Mouse (Mus musculus): Measurements from ENCODE around the gene Cacna1g. TPM values are rescaled to one million over a fixed set of nuclear protein-coding genes. Genes with fewer than 3 reads are reported as not detected.
"Not testable (repeated sequence)": the region's sequence is repeated elsewhere in the genome, so short reads cannot be mapped to it uniquely, and the experiment has no call there.

Cacna1g gene
- polyA plus RNA-seq, 1 experiment = 38.9 TPM

GRCm38 (mm10) chr11:94400996-94401395 lies 73.0 kb downstream of the Cacna1g start:
- Histone ChIP-seq H3K4me3 (ENCODE audit: insufficient read depth, low read length) (no peak overlapping the region), H3K4me1 (ENCODE audit: control insufficient read depth, insufficient read depth, low read length) (no peaks in the 10 kb centered on the region), H3K27ac (ENCODE audit: insufficient read depth, low read length) (no peak overlapping the region)
- no peak for TF ChIP-seq CTCF (IDR thresholded peaks at IDR 0.05; ENCODE audit: borderline replicate concordance, insufficient read depth, low read length)
- no peak for TF ChIP-seq POLR2A (IDR thresholded peaks at IDR 0.05; ENCODE audit: low read depth, low read length)

- Histone ChIP-seq H3K27ac (ENCODE audit: insufficient read depth, low read length) (no peak overlapping the region), H3K4me1 (ENCODE audit: control insufficient read depth, insufficient read depth, low read length) (no peaks in the 10 kb centered on the region; the same call in 1 of the 2 replicates), H3K4me3 (ENCODE audit: insufficient read depth, low read length) (no peak overlapping the region)
- TF ChIP-seq CTCF (IDR thresholded peaks at IDR 0.05; ENCODE audit: borderline replicate concordance, insufficient read depth, low read length) (no peak), POLR2A (IDR thresholded peaks at IDR 0.05; ENCODE audit: low read depth, low read length) (no peak)
Observed at GRCm38 (mm10) chr11:94394107-94394506, 79.9 kb downstream of the Cacna1g start.

GRCm38 (mm10) chr11:94393490-94393889 lies 80.5 kb downstream of the Cacna1g start:
- H3K4me1 ChIP-seq (ENCODE audit: control insufficient read depth, insufficient read depth, low read length); H3K27ac ChIP-seq (ENCODE audit: insufficient read depth, low read length); H3K4me3 ChIP-seq (ENCODE audit: insufficient read depth, low read length): not testable (repeated sequence)

- Histone ChIP-seq H3K4me3 (ENCODE audit: insufficient read depth, low read length) (peak within 1 kb of the TSS; percentile 3; the same call in 1 of the 2 replicates), H3K4me1 (ENCODE audit: control insufficient read depth, insufficient read depth, low read length) (no peaks in the 10 kb centered on the region; the same call in 1 of the 2 replicates), H3K27ac (ENCODE audit: insufficient read depth, low read length) (no peak within 1 kb of the TSS)
- TF ChIP-seq POLR2A (IDR thresholded peaks at IDR 0.05; ENCODE audit: low read depth, low read length) (no peak), CTCF (IDR thresholded peaks at IDR 0.05; ENCODE audit: borderline replicate concordance, insufficient read depth, low read length) (no peak)
Observed at GRCm38 (mm10) chr11:94392672-94393109, 81.3 kb downstream of the Cacna1g start, which contains the start of gene Abcc3. Gene Abcc3, minus strand, starts transcription at chr11:94392997.

GRCm38 (mm10) chr11:94391661-94392060 lies 82.3 kb downstream of the Cacna1g start:
- TF ChIP-seq CTCF (IDR thresholded peaks at IDR 0.05; ENCODE audit: borderline replicate concordance, insufficient read depth, low read length) (no peak), POLR2A (IDR thresholded peaks at IDR 0.05; ENCODE audit: low read depth, low read length) (no peak)

GRCm38 (mm10) chr11:94390825-94391224 lies 83.2 kb downstream of the Cacna1g start:
- H3K4me3 ChIP-seq (ENCODE audit: insufficient read depth, low read length) = no peak overlapping the region
- TF ChIP-seq POLR2A (IDR thresholded peaks at IDR 0.05; ENCODE audit: low read depth, low read length) (no peak), CTCF (IDR thresholded peaks at IDR 0.05; ENCODE audit: borderline replicate concordance, insufficient read depth, low read length) (no peak)
- H3K4me1 ChIP-seq (ENCODE audit: control insufficient read depth, insufficient read depth, low read length) = peaks cover 2% of the 10 kb centered on the region
- no peak overlapping the region for H3K27ac ChIP-seq (ENCODE audit: insufficient read depth, low read length)

More at GRCm38 (mm10) chr11:94391661-94392060, 82.3 kb downstream of the Cacna1g start:
- no peak overlapping the region for H3K27ac ChIP-seq (ENCODE audit: insufficient read depth, low read length)
- no peak overlapping the region for H3K4me3 ChIP-seq (ENCODE audit: insufficient read depth, low read length)
- H3K4me1 ChIP-seq (ENCODE audit: control insufficient read depth, insufficient read depth, low read length) = peaks cover 1% of the 10 kb centered on the region

GRCm38 (mm10) chr11:94389724-94390396 lies 84.1 kb downstream of the Cacna1g start:
- no peak overlapping the region for H3K4me3 ChIP-seq (ENCODE audit: insufficient read depth, low read length)
- TF ChIP-seq CTCF (IDR thresholded peaks at IDR 0.05; ENCODE audit: borderline replicate concordance, insufficient read depth, low read length) (no peak), POLR2A (IDR thresholded peaks at IDR 0.05; ENCODE audit: low read depth, low read length) (no peak)
- H3K4me1 ChIP-seq (ENCODE audit: control insufficient read depth, insufficient read depth, low read length) = peaks cover 2% of the 10 kb centered on the region
- H3K27ac ChIP-seq (ENCODE audit: insufficient read depth, low read length) = no peak overlapping the region

GRCm38 (mm10) chr11:94389021-94389420 lies 85.0 kb downstream of the Cacna1g start:
- TF ChIP-seq CTCF (IDR thresholded peaks at IDR 0.05; ENCODE audit: borderline replicate concordance, insufficient read depth, low read length) (no peak), POLR2A (IDR thresholded peaks at IDR 0.05; ENCODE audit: low read depth, low read length) (no peak)
- no peak overlapping the region for H3K4me3 ChIP-seq (ENCODE audit: insufficient read depth, low read length)
- H3K27ac ChIP-seq (ENCODE audit: insufficient read depth, low read length) = no peak overlapping the region
- peaks cover 2% of the 10 kb centered on the region for H3K4me1 ChIP-seq (ENCODE audit: control insufficient read depth, insufficient read depth, low read length)

GRCm38 (mm10) chr11:94387756-94388155 lies 86.2 kb downstream of the Cacna1g start:
- TF ChIP-seq POLR2A (IDR thresholded peaks at IDR 0.05; ENCODE audit: low read depth, low read length) (no peak), CTCF (IDR thresholded peaks at IDR 0.05; ENCODE audit: borderline replicate concordance, insufficient read depth, low read length) (no peak)
- H3K4me3 ChIP-seq (ENCODE audit: insufficient read depth, low read length) = no peak overlapping the region
- peaks cover 2% of the 10 kb centered on the region for H3K4me1 ChIP-seq (ENCODE audit: control insufficient read depth, insufficient read depth, low read length)
- no peak overlapping the region for H3K27ac ChIP-seq (ENCODE audit: insufficient read depth, low read length)

- TF ChIP-seq CTCF (IDR thresholded peaks at IDR 0.05; ENCODE audit: borderline replicate concordance, insufficient read depth, low read length) = no peak
- no peak for TF ChIP-seq POLR2A (IDR thresholded peaks at IDR 0.05; ENCODE audit: low read depth, low read length)
- Histone ChIP-seq H3K4me1 (ENCODE audit: control insufficient read depth, insufficient read depth, low read length) (peaks cover 2% of the 10 kb centered on the region; the same call in 1 of the 2 replicates), H3K27ac (ENCODE audit: insufficient read depth, low read length) (no peak overlapping the region), H3K4me3 (ENCODE audit: insufficient read depth, low read length) (no peak overlapping the region)
Observed at GRCm38 (mm10) chr11:94385977-94386771, 87.8 kb downstream of the Cacna1g start.

All from embryonic fibroblast, embryonic 13.5 days (primary cell).